Mouse (Mus musculus): ENCODE results near the gene Fgfbp3.
A peak's percentile ranks its signal among the peaks of the same experiment; 100 is the strongest.
"Not testable (repeated sequence)": the region's sequence is repeated elsewhere in the genome, so short reads cannot be mapped to it uniquely, and the experiment has no call there.

Fgfbp3 gene

DNA sequence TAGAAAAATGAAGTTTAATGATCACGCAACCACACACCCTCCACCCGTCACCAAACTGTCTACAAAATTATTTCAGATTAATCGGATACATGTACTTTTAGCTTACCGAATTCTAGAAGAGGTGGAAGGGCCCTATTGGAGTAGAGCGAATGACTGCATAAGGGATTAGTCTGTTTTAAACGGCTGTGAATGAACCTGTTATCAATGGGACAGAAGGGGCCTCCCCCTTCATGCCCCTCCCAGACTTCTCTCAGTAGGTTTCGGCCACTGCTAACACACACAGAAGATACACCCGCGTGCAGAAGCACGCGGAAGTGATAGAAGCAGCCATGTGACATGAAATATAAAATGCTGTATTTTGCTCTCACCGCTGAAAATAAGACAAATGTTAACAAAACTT, at the start of gene Fgfbp3:
Fgfbp3 (minus strand) TSS at position 150 of the 400 bp plus-strand sequence.
- no peak for ATAC-seq (ENCODE audit: low TSS enrichment)

DNA sequence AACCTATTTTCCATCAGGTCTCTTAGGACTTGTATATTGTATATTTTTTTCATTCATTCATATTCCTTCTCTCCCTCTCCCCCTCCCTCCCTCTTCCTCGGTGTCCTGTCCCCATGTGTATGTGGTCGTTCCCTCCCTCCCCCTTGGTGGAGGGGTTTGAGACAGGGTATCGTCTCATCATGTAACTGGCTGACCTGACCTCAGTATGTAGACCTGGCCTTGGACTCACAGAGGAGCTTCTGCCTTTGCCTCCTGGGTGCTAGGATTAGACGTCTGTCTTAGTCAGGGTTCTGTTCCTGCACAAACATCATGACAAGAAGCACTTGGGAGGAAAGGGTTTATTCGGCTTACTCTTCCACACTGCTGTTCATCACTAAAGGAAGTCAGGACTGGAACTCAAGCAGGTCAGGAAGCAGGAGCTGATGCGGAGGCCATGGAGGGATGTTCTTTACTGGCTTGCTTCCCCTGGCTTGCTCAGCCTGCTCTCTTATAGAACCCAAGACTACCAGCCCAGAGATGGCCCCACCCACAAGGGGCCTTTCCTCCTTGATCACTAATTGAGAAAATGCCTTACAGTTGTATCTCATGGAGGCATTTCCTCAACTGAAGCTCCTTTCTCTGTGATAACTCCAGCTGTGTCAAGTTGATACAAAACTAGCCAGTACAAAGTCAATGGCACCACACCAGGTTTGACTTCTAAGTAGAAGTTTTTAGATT, 43.3 kb upstream of the Fgfbp3 start:
- ATAC-seq (ENCODE audit: low TSS enrichment), result not testable (repeated sequence)

DNA sequence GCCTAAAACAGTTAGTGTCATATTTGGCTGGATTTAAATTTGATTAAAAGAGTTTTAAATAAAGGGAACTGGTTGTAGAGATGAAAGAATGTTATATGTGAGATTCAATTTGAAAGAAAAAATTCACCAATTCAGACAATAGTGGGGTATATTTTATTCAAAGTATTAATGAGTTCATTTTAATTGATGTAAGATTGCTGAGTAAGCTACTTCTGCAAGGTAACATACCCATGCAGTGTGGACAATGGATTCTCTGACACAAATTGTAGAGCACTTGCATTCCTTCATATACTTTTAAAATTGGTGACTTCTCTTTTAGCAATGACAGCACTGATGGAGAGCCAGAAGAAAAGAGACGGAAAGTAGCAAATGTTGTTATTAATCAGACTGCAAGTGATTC, 41.9 kb upstream of the Fgfbp3 start:
- ATAC-seq (ENCODE audit: low TSS enrichment), result no peak

DNA sequence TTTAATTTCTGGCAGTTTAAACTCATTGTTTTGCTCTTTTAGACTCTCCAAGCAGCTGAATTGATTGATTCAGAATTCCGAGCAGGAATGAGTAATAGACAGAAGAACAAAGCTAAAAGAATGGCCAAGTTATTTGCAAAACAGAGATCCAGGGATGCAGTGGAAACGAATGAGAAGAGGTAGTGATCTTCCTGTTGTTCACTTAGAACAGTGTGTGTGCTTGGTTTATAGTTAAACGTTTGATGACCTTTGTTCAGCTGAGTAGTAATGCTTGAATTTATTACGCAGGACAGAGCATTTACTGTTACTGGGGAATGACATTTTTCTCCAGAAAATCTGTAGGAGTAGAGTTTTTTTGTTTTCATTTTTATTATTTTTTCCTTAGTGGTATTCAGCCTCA, 38.9 kb upstream of the Fgfbp3 start:
- ATAC-seq (ENCODE audit: low TSS enrichment), result no peak

DNA sequence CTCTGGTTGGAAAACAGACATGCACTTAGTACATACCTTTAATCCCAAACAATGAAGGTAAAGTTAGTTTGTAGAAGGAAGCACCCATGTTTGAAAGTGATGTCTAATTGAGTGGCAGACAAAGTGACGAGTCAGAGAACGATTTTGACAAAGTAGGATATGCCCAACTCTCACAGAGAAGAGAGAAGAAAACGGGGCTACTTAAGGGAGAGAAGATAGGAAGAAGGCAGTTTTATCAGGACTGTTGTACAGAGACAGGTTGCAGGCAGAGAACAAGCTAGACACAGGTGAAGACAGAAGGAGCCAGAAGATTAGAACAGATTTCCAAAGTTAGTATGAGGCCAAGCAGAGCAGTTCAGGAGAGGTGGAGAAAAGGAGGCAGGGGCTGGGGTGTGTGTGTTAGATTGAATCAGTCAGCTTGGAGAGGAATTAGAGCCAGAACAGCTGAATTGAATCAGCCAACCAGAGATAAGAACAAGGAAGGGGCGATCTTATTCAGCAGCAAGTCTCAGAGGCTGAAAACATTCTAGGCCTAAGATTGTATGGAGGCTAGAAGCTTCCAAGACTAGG, 34.3 kb upstream of the Fgfbp3 start:
- ATAC-seq (ENCODE audit: low TSS enrichment), result no peak

DNA sequence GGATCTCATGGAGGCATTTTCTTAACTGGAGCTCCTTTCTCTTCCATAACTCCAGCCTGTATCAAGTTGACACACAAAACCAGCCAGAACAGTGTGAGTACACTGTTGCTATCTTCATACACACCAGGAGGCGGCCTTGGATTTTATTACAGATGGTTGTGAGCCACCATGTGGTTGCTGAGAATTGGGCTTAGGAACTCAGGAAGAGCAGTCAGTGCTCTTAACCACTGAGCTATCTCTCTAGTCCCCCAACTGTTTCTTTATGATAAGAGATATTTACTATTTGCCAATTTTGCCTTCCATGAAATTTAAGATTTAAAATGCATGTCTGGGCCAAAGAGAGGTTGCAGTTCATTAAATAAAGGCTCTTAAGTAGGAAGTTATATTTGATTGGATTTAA, 20.6 kb upstream of the Fgfbp3 start:
- no peak for ATAC-seq (ENCODE audit: low TSS enrichment)

DNA sequence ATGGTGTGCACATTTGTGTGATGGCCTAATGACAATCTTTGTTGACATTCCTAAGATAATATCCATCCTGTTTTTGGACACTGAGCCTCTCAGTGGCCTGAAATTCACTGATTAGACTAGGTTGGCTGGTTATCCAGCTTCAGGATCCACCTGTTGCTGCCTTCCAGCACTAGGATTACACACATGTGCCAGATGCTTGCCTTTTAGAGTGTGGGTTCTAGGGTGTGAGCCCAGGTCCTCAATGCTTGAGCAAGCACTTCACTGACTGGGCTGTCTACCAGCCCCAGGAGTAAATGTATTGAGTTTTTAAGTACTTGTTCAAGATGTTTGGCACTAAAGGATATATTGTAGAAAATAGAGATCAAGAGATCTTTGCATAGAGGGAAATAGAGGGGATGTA, 18.6 kb upstream of the Fgfbp3 start:
- no peak for ATAC-seq (ENCODE audit: low TSS enrichment)

DNA sequence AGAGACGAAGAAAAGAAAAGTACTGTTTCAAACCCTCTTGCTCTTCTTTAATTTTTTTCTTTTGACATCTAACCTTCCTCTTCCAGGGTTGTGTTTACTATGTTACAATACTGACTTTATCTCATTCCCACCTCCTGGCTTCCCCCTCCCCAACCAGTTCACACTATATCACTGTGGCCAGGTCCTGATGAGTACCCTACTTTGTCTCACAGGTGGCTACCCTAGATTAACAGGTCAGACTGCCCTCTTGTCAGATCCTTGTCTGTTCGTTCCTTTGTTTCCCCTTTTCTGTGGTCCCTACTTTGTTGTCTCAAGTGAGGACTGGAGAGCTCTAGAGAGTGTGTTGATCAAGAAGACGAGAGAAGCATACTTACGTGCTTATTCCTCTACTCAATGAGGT, 16.9 kb upstream of the Fgfbp3 start:
- no peak for ATAC-seq (ENCODE audit: low TSS enrichment)

DNA sequence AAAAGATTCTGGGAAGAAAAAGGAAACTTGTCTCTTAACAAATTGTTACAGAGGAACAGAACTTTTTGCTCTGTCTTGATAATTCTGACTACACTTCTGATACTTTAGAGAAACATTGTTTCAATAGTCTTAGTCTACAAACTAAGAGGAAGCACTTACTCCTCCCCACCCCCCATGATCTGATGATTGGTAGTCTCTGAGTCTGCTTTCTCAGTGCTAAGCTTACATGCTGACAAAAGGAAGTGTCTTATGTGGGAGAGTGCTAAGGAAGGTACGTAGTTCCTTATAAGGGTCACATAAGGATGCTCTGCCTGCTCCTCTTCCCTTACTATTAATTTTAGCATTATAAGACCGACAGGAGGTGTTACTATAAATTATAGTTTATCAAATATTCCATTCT, 13.2 kb upstream of the Fgfbp3 start:
- no peak for ATAC-seq (ENCODE audit: low TSS enrichment)

DNA sequence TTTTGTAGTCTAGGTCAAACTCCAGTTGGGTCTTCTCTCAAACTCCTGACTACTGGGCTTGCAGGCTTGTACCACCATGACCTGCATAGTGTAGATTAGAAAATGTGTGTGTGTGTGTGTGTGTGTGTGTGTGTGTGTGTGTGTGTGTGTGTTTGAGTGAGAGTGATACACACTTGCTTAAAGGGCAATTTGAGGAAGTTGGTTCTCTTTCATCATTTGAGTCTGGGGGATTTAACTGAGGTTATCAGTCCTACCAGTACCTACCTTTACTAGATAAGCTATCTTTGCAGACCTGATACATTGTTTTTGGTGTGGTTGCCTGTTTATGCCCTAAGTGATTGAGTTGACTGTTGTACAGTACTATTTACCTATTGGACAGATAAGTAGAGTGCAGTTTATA, 12.7 kb upstream of the Fgfbp3 start:
- no peak for ATAC-seq (ENCODE audit: low TSS enrichment)

DNA sequence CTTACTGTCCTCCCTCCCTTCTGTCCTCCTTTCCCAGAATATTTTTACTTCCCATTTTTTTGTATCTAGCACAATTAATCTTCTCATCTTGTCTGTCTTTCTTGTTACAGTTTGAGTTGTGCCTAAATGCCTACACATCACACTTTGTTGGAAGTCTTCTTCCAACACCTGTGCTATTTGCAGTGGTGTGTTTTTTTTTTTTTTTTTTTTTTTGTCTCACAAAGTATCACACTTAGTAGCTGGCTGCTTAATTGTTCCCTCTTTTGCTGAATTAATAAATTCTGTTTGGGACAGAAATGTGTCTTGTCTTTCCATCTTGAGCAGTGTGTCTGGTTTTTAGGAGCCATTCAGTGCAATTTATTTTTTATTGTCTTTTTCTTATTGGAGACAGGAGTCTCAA, 10.4 kb upstream of the Fgfbp3 start:
- no peak for ATAC-seq (ENCODE audit: low TSS enrichment)

DNA sequence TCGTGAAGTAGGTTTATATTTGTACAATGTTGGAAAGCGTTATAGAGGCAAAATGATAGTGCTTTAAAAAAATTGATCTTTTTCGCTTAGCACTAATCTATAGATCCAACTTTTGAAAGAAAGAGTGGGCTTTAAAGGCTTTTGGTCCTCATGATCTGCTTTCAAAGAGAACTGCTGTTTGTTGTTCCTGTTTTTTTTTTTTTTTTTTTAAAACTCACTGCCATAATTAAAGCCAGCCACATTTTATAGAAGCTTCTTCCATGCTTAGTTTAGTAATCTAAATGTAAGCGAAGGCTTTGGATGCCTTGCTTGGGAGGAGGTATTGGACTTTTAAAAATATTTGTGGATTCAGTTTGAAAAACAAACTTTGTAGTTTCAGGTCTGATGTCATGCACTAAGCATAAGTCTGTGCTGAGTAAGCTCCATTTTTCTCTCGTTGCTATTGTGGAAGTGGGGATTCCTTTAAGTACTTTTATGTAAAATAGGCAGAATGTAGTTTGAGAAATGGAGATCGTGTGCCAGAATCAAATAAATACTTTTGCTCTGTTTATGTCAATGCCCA, 8.5 kb upstream of the Fgfbp3 start:
- ATAC-seq (ENCODE audit: low TSS enrichment), result no peak

DNA sequence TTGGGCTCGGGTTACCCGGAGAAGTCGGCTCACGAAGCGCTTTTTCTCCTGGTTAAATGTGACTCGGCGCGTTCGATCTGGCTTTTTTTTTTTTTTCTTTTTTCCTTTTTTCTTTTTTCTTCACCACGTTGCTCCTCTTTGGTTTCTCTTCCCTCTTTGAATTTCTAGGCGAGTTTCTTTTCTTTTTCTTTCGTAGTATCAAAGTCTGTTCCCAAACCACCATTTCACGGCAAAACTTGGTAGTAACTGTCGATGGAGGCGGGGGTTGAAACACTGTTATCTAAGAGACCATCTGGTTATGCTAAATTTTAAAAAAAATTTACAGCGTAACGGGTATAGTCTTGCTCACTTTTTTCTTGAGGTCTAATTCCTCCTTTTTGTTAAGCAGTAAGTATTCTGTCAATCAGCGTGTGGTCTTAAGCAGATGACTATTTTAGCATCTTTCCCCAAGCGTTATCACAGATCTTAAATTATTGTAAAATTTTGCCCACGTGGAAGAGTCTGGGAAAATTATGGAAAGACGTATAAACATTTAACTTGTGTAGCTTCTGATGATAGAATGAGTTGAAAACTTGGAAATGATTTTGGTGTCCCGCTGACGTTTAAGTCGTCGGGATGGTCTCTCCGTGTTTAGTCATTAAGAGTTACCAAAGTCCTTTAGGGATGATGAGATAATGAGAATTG, 7.3 kb upstream of the Fgfbp3 start:
- ATAC-seq (ENCODE audit: low TSS enrichment), result no peak; the same call in 1 of the 2 replicates

DNA sequence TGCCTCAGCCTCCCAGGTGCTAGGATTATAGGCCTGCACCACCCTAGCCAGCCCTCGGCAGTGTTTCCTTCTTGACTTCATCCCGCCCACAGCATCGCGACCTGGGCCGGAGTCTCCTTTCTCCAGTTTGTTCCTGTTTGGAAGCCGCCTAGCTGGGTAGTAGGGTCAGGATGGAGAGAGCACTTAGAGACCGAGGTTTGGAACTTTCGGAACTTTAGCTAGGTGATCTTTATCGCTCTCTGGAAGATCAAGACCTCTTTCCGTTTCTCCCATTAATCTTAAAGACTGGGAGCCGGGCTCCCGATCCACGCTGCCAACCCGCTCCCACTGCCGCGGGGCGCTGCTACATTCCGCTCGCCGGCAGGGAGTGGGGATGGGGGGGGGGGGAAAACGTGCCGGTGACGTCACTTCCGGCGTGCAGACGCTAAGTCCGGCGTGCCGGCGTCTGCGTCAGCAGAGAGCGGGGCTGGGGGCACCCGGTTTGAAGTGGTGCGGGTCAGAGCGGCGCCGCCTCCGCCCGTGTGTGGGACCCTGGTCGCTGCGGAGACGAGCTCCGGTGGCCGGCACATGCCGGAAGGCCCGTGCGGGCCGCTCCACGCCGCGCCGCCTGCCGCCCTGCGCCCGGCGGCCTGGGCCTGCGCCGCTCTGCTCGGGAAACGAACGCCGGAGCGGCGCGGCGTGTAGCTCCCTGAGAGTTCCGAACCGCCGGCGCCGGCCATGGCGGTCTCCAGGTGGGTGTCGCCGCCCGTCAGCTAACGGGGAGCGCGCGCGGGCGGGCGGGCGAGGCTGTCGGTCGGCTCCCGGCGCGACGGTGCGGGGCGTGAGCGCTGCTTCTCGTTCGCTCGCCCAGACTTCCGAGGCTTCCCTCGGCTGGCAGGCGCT, 6.5 kb upstream of the Fgfbp3 start, which contains the start of gene Btaf1:
Btaf1 (plus strand) TSS at position 409 of the 882 bp plus-strand sequence.
- peak; percentile 89 for ATAC-seq (ENCODE audit: low TSS enrichment)

DNA sequence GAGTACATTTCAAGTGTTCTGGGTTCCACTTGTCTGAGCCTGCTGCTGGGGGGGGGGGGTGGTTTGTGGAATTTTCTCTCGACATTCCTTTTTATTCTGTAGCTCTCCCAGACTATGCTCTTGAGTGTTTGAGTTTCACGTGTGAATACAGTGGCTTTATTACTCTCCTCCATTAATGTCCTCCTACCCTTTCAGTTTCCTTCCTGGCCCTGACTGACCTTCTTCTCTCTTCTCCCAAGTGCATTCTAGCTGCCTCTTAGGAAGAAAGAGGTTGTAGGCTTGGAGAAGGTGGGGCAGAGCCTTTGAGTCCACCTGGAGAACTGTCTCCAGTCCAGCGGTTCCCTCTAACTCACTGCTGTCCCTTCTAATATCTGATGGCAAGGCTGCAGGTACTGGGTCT, 3.5 kb upstream of the Fgfbp3 start:
- ATAC-seq (ENCODE audit: low TSS enrichment), result no peak

DNA sequence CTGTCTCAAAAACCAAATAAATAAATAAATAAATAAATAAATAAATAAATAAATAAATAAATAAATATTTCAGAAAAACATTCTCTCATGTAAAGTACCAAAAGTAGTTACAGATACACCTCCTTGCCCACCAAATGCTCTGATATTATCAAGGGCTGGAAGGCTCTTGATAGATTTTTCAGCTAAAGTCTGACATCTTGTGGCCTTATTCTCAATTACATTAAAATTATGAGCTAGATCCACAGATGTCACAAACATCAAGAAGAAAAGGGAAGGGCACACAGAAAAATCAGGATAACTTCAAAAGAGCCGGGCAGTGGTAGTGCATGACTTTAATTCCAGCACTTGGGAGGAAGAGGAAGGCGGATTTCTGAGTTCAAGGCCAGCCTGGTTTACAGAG, 2.6 kb upstream of the Fgfbp3 start:
- ATAC-seq (ENCODE audit: low TSS enrichment), result no peak

DNA sequence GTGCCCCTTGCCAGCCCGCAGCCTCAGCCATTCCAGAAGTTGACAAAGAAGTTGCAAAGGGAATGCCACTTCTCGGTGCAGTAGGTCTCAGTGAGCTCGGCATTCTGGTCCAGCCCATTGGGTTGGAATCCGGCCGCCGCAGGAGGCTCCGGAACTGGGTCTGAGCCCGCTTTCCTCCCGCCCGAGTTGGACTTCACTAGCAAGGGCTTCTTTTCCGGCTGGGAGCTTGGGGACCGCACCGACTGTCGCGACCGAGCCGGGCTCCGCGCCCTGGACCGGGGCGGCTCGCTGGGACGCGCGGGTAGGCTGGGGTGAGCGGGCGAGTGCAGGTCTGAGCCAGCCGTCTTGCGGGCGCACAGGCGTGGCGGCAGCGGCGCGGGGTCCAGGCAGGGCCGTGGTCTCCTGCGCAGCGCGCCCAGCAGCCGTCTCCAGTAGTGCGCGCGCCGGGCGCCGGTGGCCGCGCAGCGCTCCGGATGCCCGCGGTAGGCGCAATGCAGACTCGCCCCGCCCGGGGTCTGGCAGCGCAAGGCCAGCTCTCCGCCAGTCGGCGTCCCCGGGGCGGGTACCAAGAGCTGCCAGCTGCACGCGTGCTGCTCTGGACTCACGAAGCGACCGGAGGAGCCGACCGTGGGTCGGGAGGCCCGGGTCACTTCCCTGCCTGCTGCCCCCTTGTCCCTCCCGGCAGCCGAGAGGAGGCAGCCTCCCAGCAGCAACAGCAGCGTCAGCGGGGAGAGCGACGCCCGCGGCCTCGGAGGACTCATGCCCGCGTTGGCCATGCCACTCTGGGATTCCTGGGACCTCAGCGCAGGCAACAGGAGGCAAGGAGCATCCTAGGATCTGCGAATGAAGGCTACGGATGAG, 744 bp downstream of the Fgfbp3 start:
- peak; percentile 97 for ATAC-seq (ENCODE audit: low TSS enrichment)

DNA sequence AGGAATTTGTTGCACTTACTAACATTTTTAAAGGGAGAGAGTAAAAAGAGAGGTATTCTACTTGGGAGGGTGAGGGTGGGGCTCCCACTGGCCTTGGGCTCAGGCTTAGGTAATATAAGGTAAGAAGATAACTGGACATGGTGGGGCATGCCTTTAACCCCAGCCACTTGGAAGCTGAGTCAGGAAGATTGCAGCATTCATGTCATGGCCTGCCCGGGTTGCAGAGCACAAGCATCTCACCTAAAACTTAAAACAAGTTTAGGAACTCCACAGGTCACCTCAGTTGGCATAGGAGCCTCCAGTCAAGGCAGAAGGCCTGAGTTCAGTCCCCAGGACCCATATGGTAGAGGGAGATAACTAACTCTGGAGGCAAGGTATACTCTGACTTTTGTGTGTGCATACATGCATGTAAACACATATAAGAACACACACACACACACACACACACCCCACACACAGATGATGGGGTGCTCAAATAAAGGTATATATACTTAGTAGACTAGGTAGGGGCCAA, 2.5 kb downstream of the Fgfbp3 start:
- ATAC-seq (ENCODE audit: low TSS enrichment), result no peak

DNA sequence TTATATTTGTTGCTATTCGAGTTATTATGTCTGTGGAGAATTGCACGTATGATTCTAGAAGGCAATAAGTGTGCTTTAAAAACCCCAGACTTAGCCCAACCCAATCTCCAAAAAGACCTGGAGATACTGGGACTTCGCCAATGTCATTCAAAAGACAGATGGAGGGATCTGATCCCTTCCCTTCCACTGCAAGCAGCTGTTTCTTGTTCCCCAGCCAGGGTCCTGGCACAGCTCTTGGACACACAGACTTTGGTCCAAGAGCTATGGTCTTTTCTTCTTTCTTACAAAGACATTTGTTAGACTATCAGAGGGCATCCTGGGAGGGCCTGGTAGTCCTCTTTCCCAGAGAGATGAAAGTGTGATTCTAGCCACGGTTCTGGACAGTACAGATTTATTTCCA, 3.2 kb downstream of the Fgfbp3 start:
- no peak for ATAC-seq (ENCODE audit: low TSS enrichment)

DNA sequence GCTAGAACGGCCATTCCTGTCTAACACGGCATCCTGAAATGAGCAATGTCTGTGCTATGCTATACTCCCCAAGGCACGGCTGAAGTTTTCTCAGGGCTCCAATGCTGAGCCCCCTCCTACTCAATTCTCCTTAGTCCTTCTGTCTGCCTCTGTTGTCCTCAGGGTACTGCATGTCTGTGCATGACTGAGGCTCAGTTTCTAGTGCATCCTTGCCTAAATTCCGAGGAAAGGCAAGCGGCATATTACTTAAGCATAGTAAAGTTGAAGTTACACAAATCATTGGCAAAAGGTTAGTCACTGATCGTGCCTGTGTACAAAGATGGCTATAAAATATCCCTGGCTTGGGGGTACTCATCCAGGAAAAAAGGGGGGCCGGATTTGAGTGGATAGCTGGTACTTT, 6.4 kb downstream of the Fgfbp3 start:
- no peak for ATAC-seq (ENCODE audit: low TSS enrichment)
